Mouse (Mus musculus) midbrain, embryonic 15.5 days (tissue): ENCODE data around the gene Add1. TPM values are rescaled to one million over a fixed set of nuclear protein-coding genes. Genes with fewer than 3 reads are reported as not detected.
A peak's percentile ranks its signal among the peaks of the same experiment; 100 is the strongest.

ENCODE experiments used
- ATAC-seq: fragments of 200-750 bp; cut with Nextera tagmentation; replicated peaks from 2 replicates; pipeline ENCODE4 v1.8.0; 2017; ENCODE audit warnings: moderate TSS enrichment
- H3K27ac ChIP-seq: fragments of 300-500 bp; sonication (generic); 2 replicates; pipeline ENCODE4 v1.5.1; 2015; ENCODE audit warnings: mild to moderate bottlenecking, inconsistent platforms
- H3K27me3 ChIP-seq: fragments of 300-500 bp; sonication (generic); replicated peaks from 2 replicates; pipeline ENCODE4 v1.6.1; 2015; ENCODE audit warnings: inconsistent platforms
- H3K36me3 ChIP-seq: fragments of 300-500 bp; sonication (generic); replicated peaks from 2 replicates; pipeline ENCODE4 v1.6.1; 2015; ENCODE audit warnings: inconsistent platforms
- H3K4me1 ChIP-seq: fragments of 300-500 bp; sonication (generic); 2 replicates; pipeline ENCODE4 v1.6.1; 2015; ENCODE audit warnings: inconsistent platforms
- H3K4me2 ChIP-seq: fragments of 300-500 bp; sonication (generic); 2 replicates; pipeline ENCODE4 v1.6.1; 2015; ENCODE audit warnings: inconsistent platforms, mild to moderate bottlenecking, moderate library complexity
- H3K4me3 ChIP-seq: fragments of 300-500 bp; sonication (generic); 2 replicates; pipeline ENCODE4 v1.5.1; 2015; ENCODE audit warnings: mild to moderate bottlenecking, inconsistent platforms
- H3K9ac ChIP-seq: fragments of 300-500 bp; sonication (generic); 2 replicates; pipeline ENCODE4 v1.6.1; 2015; ENCODE audit warnings: mild to moderate bottlenecking, inconsistent platforms
- H3K9me3 ChIP-seq: fragments of 300-500 bp; sonication (generic); 2 replicates; pipeline ENCODE4 v1.6.1; 2016; ENCODE audit warnings: inconsistent platforms
- WGBS: fragments of 180-500 bp; shearing (Covaris S2); methylation state at CpG from one replicate; pipeline ENCODE4 v1.1.7; 2015; ENCODE audit warnings: mixed read lengths; 5-methylcytosine and 5-hydroxymethylcytosine counted together
- polyA plus RNA-seq: library from polyadenylated mRNA; unstranded; fragments of >200 nt; fragmentation: Nextera tagmentation; extraction: Ambion mirVana; gene quantifications from 2 replicates; pipeline ENCODE4 v1.2.1, GENCODE M21; 2015

Gene Add1
- polyA plus RNA-seq, 1 experiment from 2014 or later, result 221 TPM

DNA sequence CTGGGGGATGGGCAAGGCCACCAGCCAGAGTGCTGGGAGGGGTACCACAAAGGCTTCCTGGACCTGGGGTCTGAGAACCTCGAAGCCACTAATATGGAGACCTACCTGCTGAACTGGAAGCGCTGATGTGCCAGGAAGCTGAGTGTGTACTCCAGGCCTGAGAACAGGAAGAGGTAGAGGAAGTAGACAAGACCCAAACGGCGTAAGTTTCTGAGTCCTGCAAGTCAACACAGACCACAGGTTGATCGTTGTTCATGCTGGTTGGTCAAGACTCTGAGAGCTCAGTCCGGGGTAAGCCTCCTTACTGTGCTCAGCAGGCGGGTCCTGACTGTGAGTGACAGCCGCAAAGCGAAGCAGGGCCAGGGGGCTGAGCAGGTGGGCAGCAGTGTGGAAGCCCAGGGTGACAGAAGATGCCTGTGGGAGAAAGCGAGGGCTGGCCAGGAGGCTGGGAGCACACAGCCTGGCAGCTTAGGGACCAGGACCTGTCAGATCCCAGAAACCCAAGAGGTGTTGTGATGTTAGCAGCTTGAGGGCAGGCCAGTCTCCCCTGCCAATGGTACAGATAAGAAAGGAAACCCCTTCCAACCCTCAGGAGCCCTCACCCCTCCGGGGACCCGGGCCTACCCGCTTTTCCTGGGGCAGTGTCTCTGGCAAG lies 61.4 kb downstream of the Add1 start:
- 87% methylated on average over 13 of the region's 13 CpGs for WGBS
- Histone ChIP-seq H3K4me1 (peaks cover 22% of the 10 kb centered on the region), H3K27ac (no peak overlapping the region), H3K36me3 (peaks cover 52% of the 10 kb centered on the region), H3K9ac (no peak overlapping the region), H3K27me3 (no peaks in the 10 kb centered on the region), H3K9me3 (no peaks in the 10 kb centered on the region), H3K4me3 (no peak overlapping the region), H3K4me2 (0 out of 2 replicates have a peak overlapping the region, but pooled peaks have one; percentile 80)
- no peak for ATAC-seq

DNA sequence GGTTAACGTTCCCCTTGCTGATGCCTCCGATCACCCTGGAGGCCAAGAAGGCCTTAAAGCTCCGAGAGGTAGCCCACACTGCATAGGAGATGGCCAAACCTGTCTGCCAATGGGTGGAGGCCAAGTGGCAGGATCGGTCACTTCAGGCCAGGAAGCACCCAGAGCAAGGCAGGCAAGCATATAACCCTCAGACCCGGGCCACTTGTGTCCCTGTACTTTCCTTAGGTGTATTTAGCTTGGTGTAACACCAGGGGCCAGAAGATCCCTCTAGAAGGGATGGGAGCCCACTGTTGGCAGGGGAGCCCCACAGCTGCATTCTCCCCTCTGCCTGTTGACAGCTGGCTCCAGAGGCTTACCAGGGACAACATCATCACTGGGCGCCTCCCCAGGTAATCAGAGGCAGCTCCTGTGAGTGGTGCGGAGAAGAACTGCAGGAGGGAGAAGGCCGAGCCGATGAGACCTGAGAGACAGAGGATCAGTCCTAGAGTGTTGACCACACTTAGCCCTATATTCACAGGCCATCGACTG lies 62.3 kb downstream of the Add1 start:
- Histone ChIP-seq H3K4me2 (peak overlapping the region; percentile 80), H3K9ac (peak overlapping the region; percentile 64; the same call in 1 of the 2 replicates), H3K36me3 (peaks cover 52% of the 10 kb centered on the region), H3K9me3 (no peaks in the 10 kb centered on the region), H3K27me3 (no peaks in the 10 kb centered on the region), H3K4me3 (peak overlapping the region; percentile 61), H3K4me1 (peaks cover 22% of the 10 kb centered on the region), H3K27ac (peak overlapping the region; percentile 88)
- ATAC-seq, result no peak
- 63% methylated on average over 10 of the region's 10 CpGs for WGBS

DNA sequence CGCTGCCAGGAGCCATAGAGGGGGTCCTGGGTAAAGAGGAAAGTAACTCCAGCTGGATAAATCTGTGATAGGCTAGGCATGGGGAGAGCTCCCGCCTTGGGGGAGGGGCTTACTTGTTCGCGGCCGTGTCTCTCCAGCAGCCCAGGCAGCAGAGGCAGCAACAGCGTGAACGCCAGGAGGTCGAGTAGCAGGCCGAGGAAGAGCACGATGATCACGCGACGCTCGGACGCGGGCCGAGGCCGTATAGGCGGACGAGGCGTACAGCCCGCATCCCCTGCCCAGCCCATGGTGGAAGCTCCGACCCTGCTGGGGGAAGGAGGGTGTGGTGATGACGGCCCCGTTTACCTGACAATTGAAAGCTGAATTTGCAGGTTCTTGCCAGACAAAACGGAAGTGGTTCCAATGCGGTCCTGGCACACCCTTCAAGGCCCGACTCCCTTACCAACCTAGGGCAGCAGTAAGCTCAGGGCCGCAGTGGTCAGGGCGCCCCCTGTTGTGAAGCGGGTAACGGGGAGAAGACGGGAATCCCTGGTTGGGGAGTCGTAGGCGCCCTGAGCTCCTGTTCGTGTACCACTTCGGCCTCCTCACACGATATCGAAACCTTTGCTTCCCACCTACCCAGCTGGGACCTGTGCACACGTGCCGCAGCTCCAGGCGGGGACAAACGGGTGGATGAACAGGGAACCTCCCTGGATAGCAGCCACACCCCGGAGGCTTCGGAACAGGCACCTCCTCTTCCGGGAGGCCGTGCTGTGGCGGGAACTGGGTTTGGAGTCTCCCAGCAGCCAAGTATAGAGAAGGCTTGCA lies 63.2 kb downstream of the Add1 start, which contains the start of gene Mfsd10:
Gene Mfsd10 (minus strand): TSS at position 732 of the 807 bp plus-strand sequence.
- H3K4me3 ChIP-seq, result peak within 1 kb of the TSS; percentile 61
- peak within 1 kb of the TSS; percentile 88 for H3K27ac ChIP-seq
- peaks cover 45% of the 10 kb centered on the region for H3K36me3 ChIP-seq
- H3K27me3 ChIP-seq, result no peaks in the 10 kb centered on the region
- peaks cover 22% of the 10 kb centered on the region for H3K4me1 ChIP-seq
- ATAC-seq, result peak; percentile 94
- WGBS, result under 1% methylated on average over 48 of the region's 48 CpGs
- peak within 1 kb of the TSS; percentile 80 for H3K4me2 ChIP-seq
- H3K9me3 ChIP-seq, result no peaks in the 10 kb centered on the region
- peak within 1 kb of the TSS; percentile 64 for H3K9ac ChIP-seq

DNA sequence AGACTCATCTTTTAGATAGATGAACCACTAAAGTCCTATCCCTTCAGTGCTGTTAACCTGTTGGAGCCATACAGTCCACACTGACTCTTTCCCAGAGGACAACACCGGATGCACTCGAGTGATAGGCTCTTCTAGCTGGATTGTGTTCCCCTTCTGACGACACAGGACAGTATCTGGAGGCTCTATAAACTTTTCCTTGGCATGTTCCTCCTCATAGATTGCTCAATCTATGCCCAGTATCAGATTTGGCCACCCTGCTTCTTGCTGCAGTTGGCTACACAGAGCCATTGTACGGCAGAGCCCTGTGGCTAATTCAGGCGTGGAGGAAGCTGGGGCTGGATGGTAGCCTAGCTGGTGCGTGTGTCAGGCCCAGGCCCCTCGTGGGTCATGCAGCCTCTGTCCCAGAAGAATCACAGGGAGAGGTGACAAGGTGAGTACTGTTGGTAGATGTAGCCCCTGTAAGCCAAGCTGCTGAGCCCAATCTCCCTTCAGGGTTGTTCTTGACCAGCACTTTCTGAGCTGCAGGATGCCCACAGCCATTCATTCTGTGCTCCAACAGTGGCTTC lies 64.2 kb downstream of the Add1 start:
- ATAC-seq, result no peak
- Histone ChIP-seq H3K27me3 (no peaks in the 10 kb centered on the region), H3K4me1 (peaks cover 22% of the 10 kb centered on the region), H3K36me3 (peaks cover 38% of the 10 kb centered on the region), H3K9ac (no peak overlapping the region), H3K4me3 (no peak overlapping the region; the same call in 1 of the 2 replicates), H3K9me3 (no peaks in the 10 kb centered on the region), H3K4me2 (peak overlapping the region; percentile 80), H3K27ac (no peak overlapping the region)
- WGBS, result 83% methylated on average over 7 of the region's 7 CpGs

DNA sequence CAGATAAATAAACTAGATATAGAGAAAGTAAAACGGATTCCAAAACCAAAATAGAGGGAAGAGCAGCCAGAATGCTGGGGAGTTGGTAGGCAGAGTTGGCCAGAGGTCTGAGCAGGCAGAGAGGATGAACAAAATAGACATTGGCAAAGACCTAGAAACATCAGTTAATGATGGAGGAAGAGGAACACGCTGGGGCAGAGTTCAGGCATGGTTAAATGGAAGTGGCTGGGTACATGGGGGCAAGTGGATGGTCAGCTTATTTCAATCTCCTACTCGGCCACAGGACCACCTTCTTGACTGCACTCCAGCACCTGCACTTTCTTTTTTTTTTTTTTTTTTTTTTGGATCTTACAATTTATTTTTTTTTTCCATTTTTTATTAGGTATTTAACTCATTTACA lies 68.5 kb downstream of the Add1 start:
- Histone ChIP-seq H3K4me3 (no peak overlapping the region), H3K4me1 (peaks cover 7% of the 10 kb centered on the region), H3K36me3 (peaks cover 54% of the 10 kb centered on the region), H3K27me3 (no peaks in the 10 kb centered on the region), H3K9ac (no peak overlapping the region), H3K4me2 (no peak overlapping the region), H3K9me3 (no peaks in the 10 kb centered on the region), H3K27ac (no peak overlapping the region)
- WGBS, result 94% methylated on average over 3 of the region's 3 CpGs
- no peak for ATAC-seq

DNA sequence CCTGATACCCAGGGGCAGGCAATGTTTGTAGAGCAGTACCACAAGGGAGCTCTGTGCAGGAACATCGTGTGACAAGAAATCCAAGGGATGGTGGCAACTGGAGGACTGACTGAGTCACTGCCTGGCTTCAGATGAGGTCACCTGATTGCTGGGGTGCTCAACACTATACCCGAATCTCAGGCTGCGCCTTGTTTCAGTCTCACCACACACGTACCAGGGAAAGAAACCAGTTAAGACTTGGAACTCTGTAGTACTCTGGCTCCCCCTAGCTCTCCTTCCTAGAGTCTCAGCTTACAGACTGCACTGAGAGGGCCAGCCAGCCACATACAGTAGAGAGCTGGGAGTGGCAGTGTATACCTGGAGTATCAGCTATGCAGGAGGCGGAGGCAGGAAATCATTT lies 69.5 kb downstream of the Add1 start:
- no peak overlapping the region for H3K4me2 ChIP-seq
- ATAC-seq, result 0 out of 2 replicates have a peak, but pooled peaks have one; percentile 52
- no peaks in the 10 kb centered on the region for H3K9me3 ChIP-seq
- no peaks in the 10 kb centered on the region for H3K27me3 ChIP-seq
- H3K9ac ChIP-seq, result no peak overlapping the region
- WGBS, result 68% methylated on average over 5 of the region's 5 CpGs
- no peak overlapping the region for H3K4me3 ChIP-seq
- no peak overlapping the region for H3K27ac ChIP-seq
- no peaks in the 10 kb centered on the region for H3K4me1 ChIP-seq
- H3K36me3 ChIP-seq, result peaks cover 62% of the 10 kb centered on the region

DNA sequence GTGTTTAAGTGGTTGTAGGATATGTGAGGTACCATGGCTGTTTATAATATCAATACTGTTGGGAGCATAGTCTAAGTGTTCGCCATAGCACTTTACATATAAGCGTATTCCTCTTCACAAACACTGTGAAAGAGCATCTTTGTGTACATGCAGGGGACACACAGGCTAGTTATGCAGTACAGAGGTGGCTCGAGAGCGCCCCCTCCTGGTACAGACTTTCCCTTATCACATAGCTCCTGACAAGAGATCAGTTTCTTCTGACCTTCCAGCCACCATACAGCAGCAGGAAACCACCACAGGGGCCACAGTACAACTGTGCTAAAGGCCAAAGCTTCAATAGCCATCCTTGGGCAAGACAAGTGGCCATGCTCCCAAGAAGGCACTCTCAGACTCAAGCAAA lies 74.1 kb downstream of the Add1 start:
- Histone ChIP-seq H3K4me2 (no peak overlapping the region), H3K36me3 (peaks cover 83% of the 10 kb centered on the region), H3K9me3 (no peaks in the 10 kb centered on the region), H3K4me1 (no peaks in the 10 kb centered on the region), H3K27me3 (no peaks in the 10 kb centered on the region), H3K27ac (no peak overlapping the region), H3K9ac (no peak overlapping the region), H3K4me3 (no peak overlapping the region)
- 47% methylated on average over 4 of the region's 4 CpGs for WGBS
- no peak for ATAC-seq

DNA sequence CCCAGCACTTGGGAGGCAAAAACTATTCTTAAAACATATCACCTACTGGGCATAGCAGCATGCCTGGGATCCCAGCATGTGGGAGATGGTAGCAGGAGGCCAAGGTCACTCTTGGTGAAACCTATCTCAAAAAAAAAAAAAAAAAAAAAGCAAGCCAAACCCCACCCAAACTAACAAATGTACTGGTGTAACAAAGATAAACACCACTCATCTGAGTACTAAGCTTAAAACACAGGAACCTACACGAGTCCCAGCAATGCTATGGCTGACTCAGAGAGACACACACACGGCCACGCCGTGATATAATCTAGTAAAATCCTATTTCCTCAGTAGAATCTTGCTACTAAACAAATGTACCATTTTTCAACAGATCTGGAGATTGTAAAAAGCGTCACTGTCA lies 79.5 kb downstream of the Add1 start:
- no peak overlapping the region for H3K4me3 ChIP-seq
- H3K9me3 ChIP-seq, result no peaks in the 10 kb centered on the region
- WGBS, result 94% methylated on average over 5 of the region's 5 CpGs
- H3K4me2 ChIP-seq, result no peak overlapping the region
- no peak overlapping the region for H3K27ac ChIP-seq
- no peaks in the 10 kb centered on the region for H3K4me1 ChIP-seq
- no peaks in the 10 kb centered on the region for H3K27me3 ChIP-seq
- no peak overlapping the region for H3K9ac ChIP-seq
- H3K36me3 ChIP-seq, result peaks cover 68% of the 10 kb centered on the region
- ATAC-seq, result no peak

DNA sequence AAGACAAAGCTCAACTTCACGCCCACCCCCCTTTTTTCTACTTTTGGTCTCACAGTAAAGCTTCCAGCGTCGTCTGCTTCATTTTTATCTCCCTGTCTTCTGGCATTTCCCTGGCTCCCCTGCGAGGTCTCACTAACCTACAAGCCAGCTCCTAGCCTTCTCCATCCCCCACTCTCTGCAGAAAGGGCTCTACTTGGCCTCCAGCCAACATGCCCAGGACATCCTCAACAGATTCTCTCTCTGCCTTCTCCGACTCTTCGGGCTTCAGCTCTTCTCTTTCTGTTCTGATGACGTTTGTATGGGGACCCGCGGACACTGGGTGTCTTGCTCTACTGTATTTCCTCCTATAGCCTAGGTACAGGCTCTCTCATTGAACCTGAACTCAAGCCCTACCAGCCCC lies 81.4 kb downstream of the Add1 start:
- peaks cover 49% of the 10 kb centered on the region for H3K36me3 ChIP-seq
- H3K4me1 ChIP-seq, result peaks cover 8% of the 10 kb centered on the region
- H3K27me3 ChIP-seq, result no peaks in the 10 kb centered on the region
- H3K9ac ChIP-seq, result no peak overlapping the region
- no peak overlapping the region for H3K4me2 ChIP-seq
- ATAC-seq, result no peak
- H3K4me3 ChIP-seq, result no peak overlapping the region
- no peaks in the 10 kb centered on the region for H3K9me3 ChIP-seq
- no peak overlapping the region for H3K27ac ChIP-seq
- WGBS, result 88% methylated on average over 9 of the region's 9 CpGs

DNA sequence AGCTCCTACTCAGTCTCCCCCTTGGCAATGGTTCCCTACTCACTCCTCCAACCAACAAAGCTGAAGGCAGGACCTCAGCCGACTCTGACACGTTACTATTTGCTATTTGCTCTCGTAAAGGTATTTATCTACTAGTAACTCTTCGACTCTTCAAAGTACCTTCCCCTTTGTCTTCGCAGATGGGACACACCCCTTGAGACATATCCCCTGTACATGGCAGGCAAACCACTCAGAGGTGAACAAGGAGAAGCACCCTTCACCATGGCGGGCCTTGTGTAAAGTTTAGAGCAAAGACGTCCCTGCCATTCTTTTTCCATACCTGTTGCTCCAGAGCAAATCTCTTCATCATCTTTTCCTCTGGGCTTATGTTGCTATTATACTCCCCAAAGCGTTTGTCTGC lies 84.1 kb downstream of the Add1 start:
- H3K4me1 ChIP-seq, result peaks cover 15% of the 10 kb centered on the region
- ATAC-seq, result no peak
- WGBS, result 95% methylated on average over 8 of the region's 8 CpGs
- no peaks in the 10 kb centered on the region for H3K9me3 ChIP-seq
- no peak overlapping the region for H3K4me2 ChIP-seq
- H3K4me3 ChIP-seq, result no peak overlapping the region
- H3K9ac ChIP-seq, result no peak overlapping the region
- H3K27me3 ChIP-seq, result no peaks in the 10 kb centered on the region
- H3K27ac ChIP-seq, result no peak overlapping the region
- peaks cover 24% of the 10 kb centered on the region for H3K36me3 ChIP-seq

DNA sequence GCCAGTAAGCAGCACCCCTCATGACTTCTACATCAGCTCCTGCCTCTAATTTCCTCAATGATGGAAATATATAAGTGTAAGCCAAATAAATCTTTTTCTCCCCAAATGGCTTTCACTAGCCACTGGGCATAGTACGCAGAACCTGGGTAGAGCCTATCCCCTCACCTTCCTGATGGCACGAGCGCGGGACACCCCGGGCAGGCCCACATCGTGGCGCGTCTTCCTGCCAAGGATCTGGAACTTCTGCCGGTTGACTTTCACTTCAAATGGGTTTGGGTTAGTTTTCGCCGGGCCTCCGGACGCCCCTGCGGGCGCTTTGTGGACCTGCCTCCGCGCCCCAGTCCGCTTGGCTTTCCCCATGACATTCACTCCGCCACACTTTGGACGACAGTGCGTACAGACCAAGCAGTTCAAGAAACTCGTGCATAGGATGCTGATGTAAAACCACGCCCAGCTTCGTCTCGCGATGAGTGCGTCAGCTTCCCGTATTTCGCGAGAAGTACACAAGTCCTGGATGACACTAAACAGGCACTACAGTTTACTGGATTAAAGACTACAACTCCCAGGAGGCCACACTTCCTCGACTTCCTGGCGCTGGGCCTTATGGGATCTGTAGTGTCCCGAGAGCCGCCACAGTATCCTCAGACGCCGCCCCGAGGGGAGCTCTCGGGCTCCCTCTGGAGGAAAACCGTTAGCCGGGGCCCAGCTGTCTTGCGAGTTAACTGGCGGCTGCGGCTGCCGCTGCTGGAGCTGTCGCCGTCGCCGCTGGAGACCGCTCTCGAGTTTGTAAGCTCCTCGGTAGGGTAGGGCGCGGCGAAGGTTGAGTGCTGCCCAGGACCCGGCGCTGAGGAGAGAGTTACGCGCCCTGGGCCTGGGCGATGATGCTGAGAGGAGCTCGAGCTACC lies 86.5 kb downstream of the Add1 start, which contains the start of the genes Nop14 and Grk4:
Gene Nop14 (minus strand): TSS at position 463 of the 905 bp plus-strand sequence.
Gene Grk4 (plus strand): TSS at position 694 of the 905 bp plus-strand sequence.
- Histone ChIP-seq H3K27me3 (no peaks in the 10 kb centered on the region), H3K4me2 (peak within 1 kb of the TSS; percentile 66), H3K36me3 (peaks cover 7% of the 10 kb centered on the region), H3K4me1 (peaks cover 15% of the 10 kb centered on the region), H3K27ac (peak within 1 kb of the TSS; percentile 85), H3K9ac (peak within 1 kb of the TSS; percentile 57), H3K9me3 (no peaks in the 10 kb centered on the region), H3K4me3 (peak within 1 kb of the TSS; percentile 63)
- ATAC-seq, result peak; percentile 100
- under 1% methylated on average over 60 of the region's 60 CpGs for WGBS
